Mouse (Mus musculus) midbrain, embryonic 16.5 days (tissue): ENCODE results near the gene Tmem8b. TPM values are rescaled to one million over a fixed set of nuclear protein-coding genes. Genes with fewer than 3 reads are reported as not detected.

ENCODE experiments used
- ATAC-seq: fragments of 200-750 bp; cut with Nextera tagmentation; 2 replicates; pipeline ENCODE4 v1.8.0; 2017; ENCODE audit warnings: moderate TSS enrichment
- H3K27ac ChIP-seq: fragments of 300-500 bp; sonication (generic); 2 replicates; pipeline ENCODE4 v1.5.1; 2014; ENCODE audit warnings: mild to moderate bottlenecking, low read length, mixed read lengths
- H3K27me3 ChIP-seq: fragments of 300-500 bp; sonication (generic); 2 replicates; pipeline ENCODE4 v1.6.1; 2014; ENCODE audit warnings: low read depth, low read length, mixed read lengths; ENCODE audit not compliant: control insufficient read depth, insufficient read depth
- H3K36me3 ChIP-seq: fragments of 300-500 bp; sonication (generic); 2 replicates; pipeline ENCODE4 v1.6.1; 2014; ENCODE audit warnings: mild to moderate bottlenecking, low read length, moderate library complexity, mixed read lengths; ENCODE audit not compliant: control insufficient read depth, insufficient read depth
- H3K4me1 ChIP-seq: fragments of 300-500 bp; sonication (generic); 2 replicates; pipeline ENCODE4 v1.6.1; 2014; ENCODE audit warnings: mild to moderate bottlenecking, low read length, mixed read lengths; ENCODE audit not compliant: control insufficient read depth, insufficient read depth
- H3K4me2 ChIP-seq: fragments of 300-500 bp; sonication (generic); 2 replicates; pipeline ENCODE4 v1.6.1; 2014; ENCODE audit warnings: mild to moderate bottlenecking, low read length, mixed read lengths
- H3K4me3 ChIP-seq: fragments of 300-500 bp; sonication (generic); 2 replicates; pipeline ENCODE4 v1.5.1; 2014; ENCODE audit warnings: low read depth, mild to moderate bottlenecking, low read length, moderate library complexity, mixed read lengths
- H3K9ac ChIP-seq: fragments of 300-500 bp; sonication (generic); 2 replicates; pipeline ENCODE4 v1.6.1; 2014; ENCODE audit warnings: low read depth, low read length, mixed read lengths
- H3K9me3 ChIP-seq: fragments of 300-500 bp; sonication (generic); replicated peaks from 2 replicates; pipeline ENCODE4 v1.6.1; 2014; ENCODE audit warnings: mild to moderate bottlenecking, low read length, mixed read lengths; ENCODE audit not compliant: control insufficient read depth, poor library complexity, severe bottlenecking
- WGBS: fragments of 180-500 bp; shearing (Covaris S2); extraction: QIAGEN DNeasy Blood & Tissue Kit; methylation state at CpG from one replicate; pipeline ENCODE4 v1.1.7; 2014; 5-methylcytosine and 5-hydroxymethylcytosine counted together
- polyA plus RNA-seq: library from polyadenylated mRNA; unstranded; fragments of >200 nt; fragmentation: Nextera tagmentation; extraction: Ambion mirVana; gene quantifications from 2 replicates; pipeline ENCODE4 v1.2.1, GENCODE M21; 2015

Gene Tmem8b
- polyA plus RNA-seq, 1 experiment from 2014 or later, result 14.9 TPM

GRCm38 (mm10) chr4:43633296-43633695, 35.5 kb upstream of the Tmem8b start:
- Histone ChIP-seq H3K9me3 (no peaks in the 10 kb centered on the region), H3K27ac (no peak overlapping the region), H3K4me3 (no peak overlapping the region), H3K27me3 (no peaks in the 10 kb centered on the region), H3K4me2 (peak overlapping the region; percentile 89; the same call in 1 of the 2 replicates), H3K4me1 (peaks cover 25% of the 10 kb centered on the region), H3K36me3 (no peaks in the 10 kb centered on the region), H3K9ac (peak overlapping the region; percentile 4; the same call in 1 of the 2 replicates)
- WGBS, result 82% methylated on average over 8 of the region's 8 CpGs
- no peak for ATAC-seq

- ATAC-seq, result no peak
- Histone ChIP-seq H3K4me1 (peaks cover 25% of the 10 kb centered on the region), H3K4me3 (no peak overlapping the region), H3K27me3 (no peaks in the 10 kb centered on the region), H3K4me2 (no peak overlapping the region), H3K36me3 (no peaks in the 10 kb centered on the region), H3K9me3 (no peaks in the 10 kb centered on the region), H3K9ac (no peak overlapping the region), H3K27ac (no peak overlapping the region)
- WGBS, result 93% methylated on average over 2 of the region's 2 CpGs
Observed at GRCm38 (mm10) chr4:43633736-43634135, 35.0 kb upstream of the Tmem8b start.

GRCm38 (mm10) chr4:43634621-43635374, 34.0 kb upstream of the Tmem8b start:
- 87% methylated on average over 7 of the region's 7 CpGs for WGBS
- ATAC-seq, result no peak

GRCm38 (mm10) chr4:43636751-43637150, 32.0 kb upstream of the Tmem8b start:
- Histone ChIP-seq H3K4me2 (no peak overlapping the region), H3K9ac (no peak overlapping the region), H3K36me3 (no peaks in the 10 kb centered on the region), H3K4me3 (no peak overlapping the region), H3K9me3 (no peaks in the 10 kb centered on the region), H3K27me3 (no peaks in the 10 kb centered on the region), H3K4me1 (peaks cover 15% of the 10 kb centered on the region), H3K27ac (no peak overlapping the region)
- WGBS, result 86% methylated on average over 6 of the region's 6 CpGs
- ATAC-seq, result no peak

More at GRCm38 (mm10) chr4:43634621-43635374, 34.0 kb upstream of the Tmem8b start:
- H3K36me3 ChIP-seq, result no peaks in the 10 kb centered on the region
- no peak overlapping the region for H3K9ac ChIP-seq
- no peaks in the 10 kb centered on the region for H3K27me3 ChIP-seq
- peaks cover 25% of the 10 kb centered on the region for H3K4me1 ChIP-seq
- no peak overlapping the region for H3K27ac ChIP-seq
- no peak overlapping the region for H3K4me2 ChIP-seq
- no peaks in the 10 kb centered on the region for H3K9me3 ChIP-seq
- no peak overlapping the region for H3K4me3 ChIP-seq

DNA sequence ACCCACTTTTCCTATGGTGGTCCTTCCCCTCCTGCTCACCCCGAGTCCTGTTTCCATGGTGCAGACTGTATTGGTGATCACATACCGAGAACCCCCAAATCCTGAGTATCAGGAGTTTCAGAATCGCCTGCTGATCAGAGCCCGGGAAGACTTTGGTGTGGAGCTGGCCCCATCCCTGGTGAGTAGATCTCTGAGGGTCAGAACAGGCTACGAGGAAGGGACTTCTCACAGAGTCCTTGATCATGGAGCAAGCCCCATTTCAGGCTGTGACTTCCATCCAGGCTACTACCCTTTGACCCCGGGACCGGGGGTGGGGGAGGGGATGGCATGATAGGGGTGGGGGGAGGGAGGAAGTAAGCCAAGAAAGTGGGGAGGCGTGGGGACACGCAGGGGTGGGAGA, 28.7 kb upstream of the Tmem8b start:
- WGBS, result 76% methylated on average over 9 of the region's 9 CpGs
- Histone ChIP-seq H3K36me3 (no peaks in the 10 kb centered on the region), H3K27ac (no peak overlapping the region), H3K4me3 (no peak overlapping the region), H3K27me3 (no peaks in the 10 kb centered on the region), H3K9ac (no peak overlapping the region), H3K4me1 (no peaks in the 10 kb centered on the region), H3K9me3 (no peaks in the 10 kb centered on the region), H3K4me2 (no peak overlapping the region)
- no peak for ATAC-seq

DNA sequence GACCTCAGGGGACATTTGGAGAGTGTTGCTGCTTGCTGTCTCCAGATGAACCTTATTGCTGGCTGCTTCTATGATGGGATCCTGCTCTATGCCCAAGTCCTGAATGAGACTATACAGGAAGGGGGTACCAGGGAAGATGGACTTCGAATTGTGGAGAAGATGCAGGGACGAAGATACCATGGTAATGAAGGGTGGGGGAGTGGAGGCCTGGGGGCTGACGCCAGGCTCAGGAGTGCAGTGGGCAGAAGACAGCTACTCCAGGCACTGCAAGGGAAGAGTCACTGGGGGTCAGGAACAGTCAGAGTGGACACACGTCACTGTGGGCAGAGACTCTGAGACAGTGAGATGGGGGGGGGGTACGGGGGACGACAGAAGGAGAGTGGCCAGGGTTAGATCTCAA, 28.3 kb upstream of the Tmem8b start:
- no peak overlapping the region for H3K9ac ChIP-seq
- no peaks in the 10 kb centered on the region for H3K9me3 ChIP-seq
- H3K27ac ChIP-seq, result no peak overlapping the region
- 89% methylated on average over 6 of the region's 6 CpGs for WGBS
- no peak overlapping the region for H3K4me3 ChIP-seq
- no peak overlapping the region for H3K4me2 ChIP-seq
- H3K27me3 ChIP-seq, result no peaks in the 10 kb centered on the region
- no peak for ATAC-seq
- H3K36me3 ChIP-seq, result no peaks in the 10 kb centered on the region
- no peaks in the 10 kb centered on the region for H3K4me1 ChIP-seq

GRCm38 (mm10) chr4:43649783-43650182, 19.0 kb upstream of the Tmem8b start:
- WGBS, result 93% methylated on average over 3 of the region's 3 CpGs
- Histone ChIP-seq H3K36me3 (peaks cover 5% of the 10 kb centered on the region), H3K4me1 (peaks cover 2% of the 10 kb centered on the region; the same call in 1 of the 2 replicates), H3K27ac (no peak overlapping the region), H3K9ac (no peak overlapping the region), H3K4me3 (no peak overlapping the region), H3K9me3 (peaks cover 4% of the 10 kb centered on the region; the same call in 1 of the 2 replicates), H3K4me2 (no peak overlapping the region), H3K27me3 (no peaks in the 10 kb centered on the region)
- ATAC-seq, result no peak

- H3K9ac ChIP-seq, result peak overlapping the region; percentile 0; the same call in 1 of the 2 replicates
- H3K27ac ChIP-seq, result peak overlapping the region; percentile 50
- WGBS, result 91% methylated on average over 4 of the region's 4 CpGs
- H3K27me3 ChIP-seq, result no peaks in the 10 kb centered on the region
- H3K4me2 ChIP-seq, result peak overlapping the region; percentile 56
- peaks cover 3% of the 10 kb centered on the region; the same call in 1 of the 2 replicates for H3K36me3 ChIP-seq
- H3K9me3 ChIP-seq, result peaks cover 4% of the 10 kb centered on the region; the same call in 1 of the 2 replicates
- H3K4me3 ChIP-seq, result peak overlapping the region; percentile 35
- no peak for ATAC-seq
- H3K4me1 ChIP-seq, result peaks cover 5% of the 10 kb centered on the region; the same call in 1 of the 2 replicates
Observed at GRCm38 (mm10) chr4:43652726-43653125, 16.0 kb upstream of the Tmem8b start.
